Mouse (Mus musculus) small intestine, adult 2 months (tissue): ENCODE measurements around the gene Ugt1a9. TPM values are rescaled to one million over a fixed set of nuclear protein-coding genes. Genes with fewer than 3 reads are reported as not detected.
"Not testable (repeated sequence)": the region's sequence is repeated elsewhere in the genome, so short reads cannot be mapped to it uniquely, and the experiment has no call there.

Experiments
- H3K27ac ChIP-seq: fragments of 200-500 bp; 2 replicates; pipeline ENCODE4 v1.5.1; 2012; ENCODE audit warnings: low read depth, low read length, control low read depth, inconsistent platforms; ENCODE audit not compliant: insufficient read depth
- H3K27me3 ChIP-seq: fragments of 200-500 bp; 2 replicates; pipeline ENCODE4 v1.6.1; 2012; ENCODE audit warnings: mild to moderate bottlenecking, moderate library complexity, low read length, inconsistent platforms; ENCODE audit not compliant: control insufficient read depth, insufficient read depth
- H3K36me3 ChIP-seq: fragments of 200-500 bp; 2 replicates; pipeline ENCODE4 v1.6.1; 2012; ENCODE audit warnings: mild to moderate bottlenecking, low read length, control low read depth, inconsistent platforms; ENCODE audit not compliant: control insufficient read depth, insufficient read depth
- H3K4me1 ChIP-seq: fragments of 200-500 bp; 2 replicates; pipeline ENCODE4 v1.6.1; 2012; ENCODE audit warnings: low read length, inconsistent platforms, mixed read lengths; ENCODE audit not compliant: control insufficient read depth, insufficient read depth, insufficient read length
- H3K4me3 ChIP-seq: fragments of 200-500 bp; 2 replicates; pipeline ENCODE4 v1.5.1; 2012; ENCODE audit warnings: low read depth, mild to moderate bottlenecking, control low read depth, inconsistent platforms, low read length, moderate library complexity
- CTCF ChIP-seq: fragments of 200-500 bp; IDR thresholded peaks from 2 replicates; pipeline ENCODE4 v1.5.1; 2012; ENCODE audit warnings: low read depth, mild to moderate bottlenecking, control low read depth, inconsistent platforms, low read length, moderate library complexity, mixed read lengths; ENCODE audit not compliant: insufficient replicate concordance, insufficient read length; ENCODE audit errors: extremely low read depth
- POLR2A ChIP-seq: fragments of 200-500 bp; IDR thresholded peaks from 2 replicates; pipeline ENCODE4 v1.6.1; 2012; ENCODE audit warnings: low read depth, mild to moderate bottlenecking, control low read depth, inconsistent platforms, low read length, moderate library complexity
- WGBS: fragments of 180-500 bp; shearing (Covaris S2); methylation state at CpG from one replicate; pipeline ENCODE4 v1.1.7; 2018; 5-methylcytosine and 5-hydroxymethylcytosine counted together
- polyA plus RNA-seq: library from polyadenylated mRNA; depleted of rRNA; stranded (reverse); fragments of >200 nt; gene quantifications from 2 replicates; pipeline ENCODE4 v1.2.3, GENCODE M21; 2012

The Ugt1a9 gene
- polyA plus RNA-seq, 1 experiment, result 0.37 TPM

- not testable (repeated sequence) for H3K36me3 ChIP-seq, H3K27ac ChIP-seq, H3K27me3 ChIP-seq, H3K4me3 ChIP-seq
- WGBS, result 43% methylated on average over 3 of the region's 3 CpGs
- H3K4me1 ChIP-seq, result peaks cover 18% of the 10 kb centered on the region; the same call in 1 of the 2 replicates
Measured at GRCm38 (mm10) chr1:88103019-88103418, 32.4 kb downstream of the Ugt1a9 start, which contains the start of gene Ugt1a6b. Gene Ugt1a6b, plus strand, starts transcription at chr1:88103252.

GRCm38 (mm10) chr1:88103697-88104468 is 33.3 kb downstream of the Ugt1a9 start:
- H3K27ac ChIP-seq, H3K27me3 ChIP-seq, H3K36me3 ChIP-seq, H3K4me3 ChIP-seq: not testable (repeated sequence)
- 56% methylated on average over 5 of the region's 5 CpGs for WGBS
- peaks cover 18% of the 10 kb centered on the region; the same call in 1 of the 2 replicates for H3K4me1 ChIP-seq

- no peak overlapping the region for H3K4me3 ChIP-seq
- no peaks in the 10 kb centered on the region for H3K27me3 ChIP-seq
- H3K36me3 ChIP-seq, result no peaks in the 10 kb centered on the region
- 80% methylated on average over 1 of the region's 1 CpGs for WGBS
- no peak overlapping the region for H3K27ac ChIP-seq
- H3K4me1 ChIP-seq, result peaks cover 18% of the 10 kb centered on the region; the same call in 1 of the 2 replicates
- TF ChIP-seq CTCF (no peak), POLR2A (no peak)
Measured at GRCm38 (mm10) chr1:88104667-88105430, 34.2 kb downstream of the Ugt1a9 start.

GRCm38 (mm10) chr1:88105656-88106055 is 35.1 kb downstream of the Ugt1a9 start:
- Histone ChIP-seq H3K4me1 (peaks cover 18% of the 10 kb centered on the region; the same call in 1 of the 2 replicates), H3K27me3 (no peaks in the 10 kb centered on the region), H3K36me3 (no peaks in the 10 kb centered on the region), H3K27ac (no peak overlapping the region), H3K4me3 (no peak overlapping the region)
- WGBS, result 15% methylated on average over 2 of the region's 2 CpGs
- TF ChIP-seq CTCF (no peak), POLR2A (no peak)

GRCm38 (mm10) chr1:88109027-88109557 is 38.5 kb downstream of the Ugt1a9 start:
- not testable (repeated sequence) for H3K36me3 ChIP-seq, H3K4me3 ChIP-seq, H3K27ac ChIP-seq, H3K27me3 ChIP-seq
- 20% methylated on average over 2 of the region's 2 CpGs for WGBS
- H3K4me1 ChIP-seq, result peaks cover 15% of the 10 kb centered on the region; the same call in 1 of the 2 replicates

- 31% methylated on average over 2 of the region's 2 CpGs for WGBS
- H3K27me3 ChIP-seq, H3K36me3 ChIP-seq, H3K27ac ChIP-seq, H3K4me3 ChIP-seq: not testable (repeated sequence)
- H3K4me1 ChIP-seq, result peaks cover 11% of the 10 kb centered on the region; the same call in 1 of the 2 replicates
Measured at GRCm38 (mm10) chr1:88109604-88110003, 39.0 kb downstream of the Ugt1a9 start.

GRCm38 (mm10) chr1:88112769-88113168 is 42.2 kb downstream of the Ugt1a9 start:
- not testable (repeated sequence) for H3K36me3 ChIP-seq, H3K4me3 ChIP-seq, H3K27me3 ChIP-seq, H3K4me1 ChIP-seq, H3K27ac ChIP-seq
- WGBS, result 78% methylated on average over 6 of the region's 6 CpGs

- 0 out of 2 replicates have a peak, but pooled peaks have one; percentile 38 for TF ChIP-seq CTCF
- not testable (repeated sequence) for H3K4me3 ChIP-seq, H3K4me1 ChIP-seq, H3K27ac ChIP-seq, H3K36me3 ChIP-seq, H3K27me3 ChIP-seq
- 16% methylated on average over 4 of the region's 4 CpGs for WGBS
Measured at GRCm38 (mm10) chr1:88120550-88120949, 50.0 kb downstream of the Ugt1a9 start.
